Mouse (Mus musculus) myocyte (in vitro differentiated cells): ENCODE measurements around the gene Cfd.

Experiments used
- CEBPB ChIP-seq: IDR thresholded peaks from 2 replicates; pipeline ENCODE4 v1.6.1; 2011; ENCODE audit warnings: mild to moderate bottlenecking, moderate library complexity; ENCODE audit not compliant: poor library complexity, insufficient read depth, severe bottlenecking
- E2F4 ChIP-seq: IDR thresholded peaks from one replicate; pipeline ENCODE4 v1.6.1; 2011; ENCODE audit warnings: mild to moderate bottlenecking, control low read depth, moderate library complexity; ENCODE audit not compliant: insufficient read depth
- MAX ChIP-seq: IDR thresholded peaks from one replicate; pipeline ENCODE4 v1.6.1; 2011; ENCODE audit warnings: low read depth, mild to moderate bottlenecking, control low read depth
- MYOD1 ChIP-seq, 3 experiments: IDR thresholded peaks; one replicate each; pipeline ENCODE4 v1.6.1; 2011; ENCODE audit warnings: control low read depth in 2 of 3, low read depth in 2 of 3, mild to moderate bottlenecking in 2 of 3, moderate library complexity in 1 of 3; ENCODE audit not compliant: insufficient read length in 2 of 3, control insufficient read depth in 1 of 3
- MYOG ChIP-seq, 3 experiments: IDR thresholded peaks; one replicate each; pipeline ENCODE4 v1.6.1; 2011; ENCODE audit warnings: control low read depth in 2 of 3, low read depth in 2 of 3, mild to moderate bottlenecking in 2 of 3; ENCODE audit not compliant: insufficient read length in 2 of 3, control insufficient read depth in 1 of 3, insufficient read depth in 1 of 3
- POLR2A ChIP-seq: IDR thresholded peaks from one replicate; pipeline ENCODE4 v1.6.1; 2011; ENCODE audit warnings: low read depth, mild to moderate bottlenecking, control low read depth, moderate library complexity; ENCODE audit not compliant: insufficient read length
- POLR2AphosphoS2 ChIP-seq: IDR thresholded peaks from one replicate; pipeline ENCODE4 v1.6.1; 2011; ENCODE audit warnings: low read depth, control low read depth; ENCODE audit not compliant: insufficient read length
- SRF ChIP-seq: IDR thresholded peaks from one replicate; pipeline ENCODE4 v1.6.1; 2011; ENCODE audit warnings: low read depth; ENCODE audit not compliant: control insufficient read depth, insufficient read length
- TCF12 ChIP-seq: IDR thresholded peaks from one replicate; pipeline ENCODE4 v1.6.1; 2011; ENCODE audit warnings: mild to moderate bottlenecking, control low read depth; ENCODE audit not compliant: poor library complexity, insufficient read depth, severe bottlenecking
- USF1 ChIP-seq: IDR thresholded peaks from one replicate; pipeline ENCODE4 v1.6.1; 2011; ENCODE audit warnings: low read depth, mild to moderate bottlenecking, control low read depth, moderate library complexity

GRCm38 (mm10) chr10:79862925-79863324 lies 27.7 kb upstream of the Cfd start:
- TF ChIP-seq CEBPB: no peak
- TF ChIP-seq POLR2A: no peak
- no peak for TF ChIP-seq TCF12
- TF ChIP-seq USF1: no peak
- TF ChIP-seq MAX: no peak
- TF ChIP-seq POLR2AphosphoS2: no peak
- TF ChIP-seq E2F4: no peak
- no peak for TF ChIP-seq MYOD1 (IDR thresholded peaks at IDR 0.05; ENCODE audit: control insufficient read depth in 1 of 3, insufficient read length in 2 of 3, low read depth in 2 of 3)
- TF ChIP-seq MYOG (IDR thresholded peaks at IDR 0.05; ENCODE audit: control insufficient read depth in 1 of 3, insufficient read depth in 1 of 3, insufficient read length in 2 of 3, low read depth in 2 of 3): no peak
- TF ChIP-seq SRF: no peak
